Mouse (Mus musculus): Measurements from ENCODE around the gene Klkb1.
"Not testable (repeated sequence)": the region's sequence is repeated elsewhere in the genome, so short reads cannot be mapped to it uniquely, and the experiment has no call there.

Klkb1 gene

GRCm38 (mm10) chr8:45294687-45295086 is at the start of gene Klkb1:
Klkb1 (minus strand) TSS chr8:45294859.
- DNase-seq (ENCODE audit: low spot score), result no peak

GRCm38 (mm10) chr8:45344298-45344697 is 49.6 kb upstream of the Klkb1 start:
- DNase-seq (ENCODE audit: low spot score), result no peak

- no peak for DNase-seq (ENCODE audit: low spot score)
These were observed 47.3 kb upstream of the Klkb1 start for GRCm38 (mm10) chr8:45341630-45342628.

GRCm38 (mm10) chr8:45333493-45333892 is 38.8 kb upstream of the Klkb1 start:
- DNase-seq (ENCODE audit: low spot score), result peak; percentile 45

GRCm38 (mm10) chr8:45332685-45333409 is 38.2 kb upstream of the Klkb1 start, which contains the start of gene Cyp4v3:
Cyp4v3 (minus strand) TSS chr8:45333216.
- peak; percentile 72 for DNase-seq (ENCODE audit: low spot score)

- DNase-seq (ENCODE audit: low spot score), result peak; percentile 20
These were observed 36.2 kb upstream of the Klkb1 start for GRCm38 (mm10) chr8:45330856-45331255.

GRCm38 (mm10) chr8:45329206-45329980 is 34.7 kb upstream of the Klkb1 start:
- peak; percentile 87 for DNase-seq (ENCODE audit: low spot score)

- not testable (repeated sequence) for DNase-seq (ENCODE audit: low spot score)
These were observed 32.4 kb upstream of the Klkb1 start for GRCm38 (mm10) chr8:45327076-45327475.

- DNase-seq (ENCODE audit: low spot score), result no peak
These were observed 29.5 kb upstream of the Klkb1 start for GRCm38 (mm10) chr8:45324151-45324550.

GRCm38 (mm10) chr8:45321365-45321764 is 26.7 kb upstream of the Klkb1 start:
- DNase-seq (ENCODE audit: low spot score), result no peak

- DNase-seq (ENCODE audit: low spot score), result no peak
These were observed 26.3 kb upstream of the Klkb1 start for GRCm38 (mm10) chr8:45320930-45321329.

- no peak for DNase-seq (ENCODE audit: low spot score)
These were observed 16.3 kb upstream of the Klkb1 start for GRCm38 (mm10) chr8:45310967-45311366.

GRCm38 (mm10) chr8:45308366-45308765 is 13.7 kb upstream of the Klkb1 start, which contains the start of gene Gm45753:
Gm45753 (minus strand) TSS chr8:45308466.
- no peak for DNase-seq (ENCODE audit: low spot score)

GRCm38 (mm10) chr8:45305479-45305878 is 10.8 kb upstream of the Klkb1 start:
- peak; percentile 75 for DNase-seq (ENCODE audit: low spot score)

- no peak for DNase-seq (ENCODE audit: low spot score)
These were observed 9.7 kb upstream of the Klkb1 start for GRCm38 (mm10) chr8:45304354-45304753.

- no peak for DNase-seq (ENCODE audit: low spot score)
These were observed 7.7 kb upstream of the Klkb1 start for GRCm38 (mm10) chr8:45302390-45302789.

- no peak for DNase-seq (ENCODE audit: low spot score)
These were observed 617 bp upstream of the Klkb1 start for GRCm38 (mm10) chr8:45295276-45295675.

- no peak for DNase-seq (ENCODE audit: low spot score)
These were observed 2.9 kb downstream of the Klkb1 start for GRCm38 (mm10) chr8:45291790-45292189.

- no peak for DNase-seq (ENCODE audit: low spot score)
These were observed 13.0 kb downstream of the Klkb1 start for GRCm38 (mm10) chr8:45281630-45282029.

- no peak for DNase-seq (ENCODE audit: low spot score)
These were observed 17.2 kb downstream of the Klkb1 start for GRCm38 (mm10) chr8:45277453-45277852.

- DNase-seq (ENCODE audit: low spot score), result no peak
These were observed 20.3 kb downstream of the Klkb1 start for GRCm38 (mm10) chr8:45274317-45274716.

GRCm38 (mm10) chr8:45269056-45269455 is 25.6 kb downstream of the Klkb1 start:
- peak; percentile 41 for DNase-seq (ENCODE audit: low spot score)
